Mouse (Mus musculus) ES-E14 (cell line): ENCODE measurements around the gene Parp3.

ENCODE experiments used
- HCFC1 ChIP-seq: IDR thresholded peaks from 2 replicates; pipeline ENCODE4 v1.6.1; 2012; ENCODE audit warnings: low read length, inconsistent platforms, borderline replicate concordance; ENCODE audit not compliant: insufficient read depth
- MAFK ChIP-seq: IDR thresholded peaks from 2 replicates; pipeline ENCODE4 v1.6.1; 2014; ENCODE audit warnings: mild to moderate bottlenecking, low read depth, low read length, inconsistent platforms; ENCODE audit not compliant: insufficient read depth
- ZC3H11A ChIP-seq: IDR thresholded peaks from 2 replicates; pipeline ENCODE4 v1.6.1; 2012; ENCODE audit warnings: low read depth, mild to moderate bottlenecking, inconsistent platforms, low read length, borderline replicate concordance
- ZNF384 ChIP-seq: IDR thresholded peaks from 2 replicates; pipeline ENCODE4 v1.6.1; 2012; ENCODE audit warnings: low read depth, low read length, inconsistent platforms

DNA sequence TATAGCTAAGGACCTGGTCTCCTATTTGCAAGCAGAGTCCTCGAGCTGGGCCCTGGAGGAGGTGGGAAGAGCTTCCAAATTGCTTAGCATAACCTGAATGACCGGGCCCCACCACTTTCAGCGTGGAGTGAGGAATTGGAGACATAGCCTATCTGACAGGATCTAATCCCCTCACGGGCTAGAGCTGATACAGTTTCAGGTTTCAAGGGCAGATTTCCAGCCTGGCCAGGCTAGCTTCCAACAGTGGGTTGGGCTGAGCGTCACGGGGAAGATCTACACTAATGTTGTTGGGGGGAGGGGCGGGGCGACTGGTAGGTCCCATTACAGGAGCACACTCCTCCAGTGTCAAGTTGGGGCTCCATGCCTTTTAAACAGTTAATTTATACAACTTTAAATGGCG lies 26.1 kb downstream of the Parp3 start:
- TF ChIP-seq HCFC1 (no peak), ZC3H11A (no peak), MAFK (no peak), ZNF384 (no peak)
